Mouse (Mus musculus) olfactory bulb, adult 2 months (tissue): ENCODE data around the gene Tmem208. TPM values are rescaled to one million over a fixed set of nuclear protein-coding genes. Genes with fewer than 3 reads are reported as not detected.
A peak's percentile ranks its signal among the peaks of the same experiment; 100 is the strongest.

Experiments used
- H3K27ac ChIP-seq: fragments of 200-500 bp; 2 replicates; pipeline ENCODE4 v1.5.1; 2012; ENCODE audit warnings: low read depth, low read length; ENCODE audit not compliant: insufficient read depth
- H3K4me1 ChIP-seq: fragments of 200-500 bp; 2 replicates; pipeline ENCODE4 v1.6.1; 2012; ENCODE audit warnings: low read length; ENCODE audit not compliant: control insufficient read depth, insufficient read depth
- H3K4me3 ChIP-seq: fragments of 200-500 bp; 2 replicates; pipeline ENCODE4 v1.5.1; 2012; ENCODE audit warnings: mild to moderate bottlenecking, low read depth, low read length, moderate library complexity; ENCODE audit not compliant: insufficient read depth
- CTCF ChIP-seq: fragments of 200-500 bp; IDR thresholded peaks from 2 replicates; pipeline ENCODE4 v1.5.1; 2012; ENCODE audit warnings: low read depth, mild to moderate bottlenecking, low read length, moderate library complexity; ENCODE audit not compliant: insufficient read depth
- POLR2A ChIP-seq: fragments of 200-500 bp; IDR thresholded peaks from 2 replicates; pipeline ENCODE4 v1.6.1; 2012; ENCODE audit warnings: mild to moderate bottlenecking, low read depth, low read length, moderate library complexity; ENCODE audit not compliant: insufficient read depth
- WGBS: fragments of 180-500 bp; shearing (Covaris S2); methylation state at CpG from one replicate; pipeline ENCODE4 v1.1.7; 2018; 5-methylcytosine and 5-hydroxymethylcytosine counted together
- polyA plus RNA-seq: library from polyadenylated mRNA; stranded (reverse); fragments of >200 nt; gene quantifications from 2 replicates; pipeline ENCODE4 v1.2.4, GENCODE M21; 2012; ENCODE audit warnings: low replicate concordance; ENCODE audit not compliant: missing spikeins, insufficient read depth, insufficient read length

Tmem208 gene
- polyA plus RNA-seq, 1 experiment: not detected

GRCm38 (mm10) chr8:105359646-105360045, 33.5 kb downstream of the Tmem208 start:
- TF ChIP-seq POLR2A (no peak), CTCF (no peak)
- 51% methylated on average over 4 of the region's 4 CpGs for WGBS
- H3K4me1 ChIP-seq: 0 out of 2 replicates have a peak, but pooled peaks cover 2% of the 10 kb centered on the region
- H3K4me3 ChIP-seq: no peak overlapping the region
- H3K27ac ChIP-seq: no peak overlapping the region

- H3K4me1 ChIP-seq: 0 out of 2 replicates have a peak, but pooled peaks cover 2% of the 10 kb centered on the region
- 66% methylated on average over 12 of the region's 12 CpGs for WGBS
- no peak overlapping the region for H3K4me3 ChIP-seq
- no peak overlapping the region for H3K27ac ChIP-seq
- TF ChIP-seq CTCF (no peak), POLR2A (no peak)
These were observed 35.9 kb downstream of the Tmem208 start for GRCm38 (mm10) chr8:105361751-105362702.

GRCm38 (mm10) chr8:105367107-105367506, 41.0 kb downstream of the Tmem208 start:
- Histone ChIP-seq H3K4me3 (no peak overlapping the region), H3K4me1 (0 out of 2 replicates have a peak, but pooled peaks cover 2% of the 10 kb centered on the region), H3K27ac (no peak overlapping the region)
- TF ChIP-seq CTCF (no peak), POLR2A (no peak)
- WGBS: 73% methylated on average over 2 of the region's 2 CpGs

GRCm38 (mm10) chr8:105372473-105372872, 46.3 kb downstream of the Tmem208 start:
- 81% methylated on average over 9 of the region's 9 CpGs for WGBS
- Histone ChIP-seq H3K4me3 (no peak overlapping the region), H3K27ac (no peak overlapping the region), H3K4me1 (peaks cover 7% of the 10 kb centered on the region)
- TF ChIP-seq CTCF (no peak), POLR2A (no peak)

GRCm38 (mm10) chr8:105373032-105373431, 46.9 kb downstream of the Tmem208 start, which contains the start of gene Plekhg4:
Gene Plekhg4 (plus strand): TSS chr8:105373274.
- WGBS: 81% methylated on average over 2 of the region's 2 CpGs
- Histone ChIP-seq H3K27ac (no peak within 1 kb of the TSS), H3K4me3 (no peak within 1 kb of the TSS), H3K4me1 (peaks cover 7% of the 10 kb centered on the region)
- TF ChIP-seq POLR2A (no peak), CTCF (no peak)

- no peak overlapping the region for H3K27ac ChIP-seq
- 30% methylated on average over 33 of the region's 33 CpGs for WGBS
- TF ChIP-seq CTCF: peak; percentile 60; the same call in 1 of the 2 replicates
- no peak for TF ChIP-seq POLR2A
- peak overlapping the region; percentile 25 for H3K4me3 ChIP-seq
- peaks cover 11% of the 10 kb centered on the region for H3K4me1 ChIP-seq
These were observed 48.4 kb downstream of the Tmem208 start for GRCm38 (mm10) chr8:105374513-105374966.

GRCm38 (mm10) chr8:105378673-105379072, 52.5 kb downstream of the Tmem208 start:
- TF ChIP-seq CTCF (no peak), POLR2A (no peak)
- Histone ChIP-seq H3K4me3 (no peak overlapping the region), H3K27ac (no peak overlapping the region), H3K4me1 (peaks cover 11% of the 10 kb centered on the region)
- WGBS: 45% methylated on average over 19 of the region's 19 CpGs

GRCm38 (mm10) chr8:105380308-105380707, 54.2 kb downstream of the Tmem208 start:
- Histone ChIP-seq H3K27ac (no peak overlapping the region), H3K4me1 (peaks cover 5% of the 10 kb centered on the region; the same call in 1 of the 2 replicates), H3K4me3 (no peak overlapping the region)
- TF ChIP-seq POLR2A (no peak), CTCF (no peak)
- WGBS: 92% methylated on average over 12 of the region's 12 CpGs

- WGBS: 99% methylated on average over 2 of the region's 2 CpGs
These were observed 57.9 kb downstream of the Tmem208 start for GRCm38 (mm10) chr8:105384070-105384469.

More at GRCm38 (mm10) chr8:105384070-105384469, 57.9 kb downstream of the Tmem208 start:
- Histone ChIP-seq H3K4me3 (no peak overlapping the region), H3K27ac (no peak overlapping the region), H3K4me1 (no peaks in the 10 kb centered on the region)
- TF ChIP-seq CTCF (no peak), POLR2A (no peak)

Other genes starting within 250 kb of the Tmem208 start
- not detected in 2 replicates for gene Ces3b, start 242.6 kb upstream of the Tmem208 start, polyA plus RNA-seq
- not detected in 2 replicates for gene Ces4a, start 194.6 kb upstream of the Tmem208 start, polyA plus RNA-seq
- not detected in 2 replicates for gene Cbfb, start 155.7 kb upstream of the Tmem208 start, polyA plus RNA-seq
- not detected in 2 replicates for gene D230025D16Rik, start 101.2 kb upstream of the Tmem208 start, polyA plus RNA-seq
- not detected in 2 replicates for gene B3gnt9, start 71.2 kb upstream of the Tmem208 start, polyA plus RNA-seq
- not detected in 2 replicates for gene Tradd, start 61.7 kb upstream of the Tmem208 start, polyA plus RNA-seq
- gene Fbxl8, start 61.7 kb upstream of the Tmem208 start, polyA plus RNA-seq: not detected in 2 replicates
- gene Hsf4, start 56.6 kb upstream of the Tmem208 start, polyA plus RNA-seq: not detected in 2 replicates
- not detected in 2 replicates for gene Nol3, start 50.2 kb upstream of the Tmem208 start, polyA plus RNA-seq
- not detected in 2 replicates for gene 4931428F04Rik, start 36.5 kb upstream of the Tmem208 start, polyA plus RNA-seq
- gene Exoc3l, start 30.3 kb upstream of the Tmem208 start, polyA plus RNA-seq: not detected in 2 replicates
- not detected in 2 replicates for gene E2f4, start 28.7 kb upstream of the Tmem208 start, polyA plus RNA-seq
- not detected in 2 replicates for gene Elmo3, start 20.8 kb upstream of the Tmem208 start, polyA plus RNA-seq
- gene Lrrc29, start 76 bp upstream of the Tmem208 start, polyA plus RNA-seq: not detected in 2 replicates
- gene Fhod1, start 21.6 kb downstream of the Tmem208 start, polyA plus RNA-seq: not detected in 2 replicates
- gene Slc9a5, start 22.5 kb downstream of the Tmem208 start, polyA plus RNA-seq: not detected in 2 replicates
- not detected in 2 replicates for gene Plekhg4, start 46.9 kb downstream of the Tmem208 start, polyA plus RNA-seq
- gene Kctd19, start 87.1 kb downstream of the Tmem208 start, polyA plus RNA-seq: not detected in 2 replicates
- not detected in 2 replicates for gene Lrrc36, start 87.2 kb downstream of the Tmem208 start, polyA plus RNA-seq
- not detected in 2 replicates for gene Tppp3, start 145.2 kb downstream of the Tmem208 start, polyA plus RNA-seq
- gene Zdhhc1, start 170.5 kb downstream of the Tmem208 start, polyA plus RNA-seq: not detected in 2 replicates
- not detected in 2 replicates for gene Hsd11b2, start 192.4 kb downstream of the Tmem208 start, polyA plus RNA-seq
- not detected in 2 replicates for gene Atp6v0d1, start 239.7 kb downstream of the Tmem208 start, polyA plus RNA-seq